Mouse (Mus musculus): ENCODE measurements around the gene 9430097D07Rik. TPM values are rescaled to one million over a fixed set of nuclear protein-coding genes. Genes with fewer than 3 reads are reported as not detected.

9430097D07Rik gene
- polyA plus RNA-seq (2015; fragmentation: Nextera tagmentation; extraction: Ambion mirVana) = 0.08 TPM in 1 of 2 replicates, not detected in the other

GRCm38 (mm10) chr2:32575586-32576160 lies at the start of gene 9430097D07Rik:
9430097D07Rik (minus strand) TSS chr2:32575684.
- peak; percentile 62 for DNase-seq (ENCODE audit: low spot score)
- WGBS = 9% methylated on average over 28 of the region's 28 CpGs

DNA sequence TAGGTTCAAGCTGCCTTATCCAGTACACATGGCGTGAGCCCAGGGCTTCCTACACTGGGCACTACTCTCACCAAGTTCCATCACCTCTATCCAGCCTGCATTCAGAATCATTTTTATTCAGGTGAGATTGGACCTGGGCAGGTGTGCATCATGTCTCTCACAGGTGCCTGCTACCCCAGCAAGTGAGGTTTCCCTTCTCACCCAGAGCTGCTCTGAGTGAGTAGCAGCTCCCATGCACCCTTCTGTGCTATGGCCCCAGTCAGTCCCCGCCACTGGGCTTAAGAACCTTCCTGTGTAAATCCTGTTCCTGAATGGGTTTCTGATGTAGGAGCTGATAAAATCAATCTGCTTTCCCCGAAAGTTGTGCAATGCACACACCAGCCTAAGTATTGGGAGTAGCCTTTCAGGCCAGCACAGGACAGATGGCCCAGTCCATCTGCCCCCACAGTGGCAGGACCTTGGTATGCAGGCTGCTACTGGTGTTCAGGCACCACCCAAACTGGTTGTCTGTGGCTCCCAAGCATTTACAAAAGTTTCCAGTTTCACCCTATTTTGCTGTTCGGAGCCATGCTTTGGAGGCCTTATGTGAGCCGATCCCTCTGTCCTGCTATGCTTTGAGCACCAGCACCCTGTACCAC lies 48.7 kb upstream of the 9430097D07Rik start:
- Histone ChIP-seq H3K4me3 (replicated peaks; ENCODE audit: low read depth, low read length) (no peak overlapping the region), H3K27ac (0 out of 2 replicates have a peak overlapping the region, but pooled peaks have one; percentile 68), H3K4me1 (replicated peaks; ENCODE audit: insufficient read depth, low read length) (peaks cover 48% of the 10 kb centered on the region), H3K4me2 (ENCODE audit: low read length) (no peak overlapping the region), H3K27me3 (ENCODE audit: insufficient read depth, low read length) (no peaks in the 10 kb centered on the region), H3K9me3 (replicated peaks; ENCODE audit: low read length) (no peaks in the 10 kb centered on the region), H3K36me3 (ENCODE audit: insufficient read depth, low read length) (no peaks in the 10 kb centered on the region), H3K9ac (ENCODE audit: low read depth, low read length) (no peak overlapping the region)
- WGBS = 72% methylated on average over 5 of the region's 5 CpGs
- ATAC-seq (replicated peaks; ENCODE audit: low FRiP score, low read depth) (no peak), DNase-seq (ENCODE audit: low spot score) (no peak)
- TF ChIP-seq CTCF (IDR thresholded peaks at IDR 0.05; ENCODE audit: low read depth) = no peak

More at GRCm38 (mm10) chr2:32575586-32576160, at the start of gene 9430097D07Rik:
- no peak for ATAC-seq (replicated peaks; ENCODE audit: low FRiP score, low read depth)
- no peak for TF ChIP-seq CTCF (IDR thresholded peaks at IDR 0.05; ENCODE audit: low read depth)
- Histone ChIP-seq H3K4me1 (replicated peaks; ENCODE audit: insufficient read depth, low read length) (peaks cover 13% of the 10 kb centered on the region), H3K4me2 (ENCODE audit: low read length) (peak within 1 kb of the TSS; percentile 64), H3K27me3 (ENCODE audit: insufficient read depth, low read length) (no peaks in the 10 kb centered on the region), H3K4me3 (replicated peaks; ENCODE audit: low read depth, low read length) (peak within 1 kb of the TSS; percentile 31), H3K36me3 (ENCODE audit: insufficient read depth, low read length) (0 out of 2 replicates have a peak, but pooled peaks cover 5% of the 10 kb centered on the region), H3K9me3 (replicated peaks; ENCODE audit: low read length) (no peaks in the 10 kb centered on the region), H3K27ac (no peak within 1 kb of the TSS), H3K9ac (ENCODE audit: low read depth, low read length) (peak within 1 kb of the TSS; percentile 44; the same call in 1 of the 2 replicates)

DNA sequence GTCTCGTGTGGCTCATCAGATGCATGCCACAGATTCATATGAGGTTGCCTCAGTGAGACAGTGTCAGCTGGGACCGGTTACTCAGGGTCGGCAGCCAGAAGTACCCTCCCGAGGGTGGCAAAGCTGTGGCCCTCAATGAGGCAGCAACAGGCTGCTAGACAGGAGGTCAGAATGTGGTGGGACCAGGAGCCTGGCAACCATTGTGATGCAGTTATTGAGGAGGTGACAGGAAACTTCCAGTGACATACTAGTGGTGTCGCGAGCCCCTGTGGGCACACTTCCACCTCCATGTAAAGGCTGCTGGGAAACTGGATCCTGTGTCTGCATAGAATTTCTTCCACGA lies 46.0 kb upstream of the 9430097D07Rik start, which contains the start of gene Ak1:
Gene Ak1, plus strand, starts transcription at position 242 of the 343 bp plus-strand sequence.
- Histone ChIP-seq H3K27me3 (ENCODE audit: insufficient read depth, low read length) (no peaks in the 10 kb centered on the region), H3K9ac (ENCODE audit: low read depth, low read length) (no peak within 1 kb of the TSS), H3K4me3 (replicated peaks; ENCODE audit: low read depth, low read length) (no peak within 1 kb of the TSS), H3K9me3 (replicated peaks; ENCODE audit: low read length) (no peaks in the 10 kb centered on the region), H3K4me1 (replicated peaks; ENCODE audit: insufficient read depth, low read length) (peaks cover 40% of the 10 kb centered on the region), H3K27ac (peak within 1 kb of the TSS; percentile 78), H3K4me2 (ENCODE audit: low read length) (no peak within 1 kb of the TSS; the same call in 1 of the 2 replicates), H3K36me3 (ENCODE audit: insufficient read depth, low read length) (no peaks in the 10 kb centered on the region)
- WGBS = 13% methylated on average over 7 of the region's 7 CpGs
- ATAC-seq (replicated peaks; ENCODE audit: low FRiP score, low read depth) (no peak), DNase-seq (ENCODE audit: low spot score) (no peak)
- TF ChIP-seq CTCF (IDR thresholded peaks at IDR 0.05; ENCODE audit: low read depth) = no peak

DNA sequence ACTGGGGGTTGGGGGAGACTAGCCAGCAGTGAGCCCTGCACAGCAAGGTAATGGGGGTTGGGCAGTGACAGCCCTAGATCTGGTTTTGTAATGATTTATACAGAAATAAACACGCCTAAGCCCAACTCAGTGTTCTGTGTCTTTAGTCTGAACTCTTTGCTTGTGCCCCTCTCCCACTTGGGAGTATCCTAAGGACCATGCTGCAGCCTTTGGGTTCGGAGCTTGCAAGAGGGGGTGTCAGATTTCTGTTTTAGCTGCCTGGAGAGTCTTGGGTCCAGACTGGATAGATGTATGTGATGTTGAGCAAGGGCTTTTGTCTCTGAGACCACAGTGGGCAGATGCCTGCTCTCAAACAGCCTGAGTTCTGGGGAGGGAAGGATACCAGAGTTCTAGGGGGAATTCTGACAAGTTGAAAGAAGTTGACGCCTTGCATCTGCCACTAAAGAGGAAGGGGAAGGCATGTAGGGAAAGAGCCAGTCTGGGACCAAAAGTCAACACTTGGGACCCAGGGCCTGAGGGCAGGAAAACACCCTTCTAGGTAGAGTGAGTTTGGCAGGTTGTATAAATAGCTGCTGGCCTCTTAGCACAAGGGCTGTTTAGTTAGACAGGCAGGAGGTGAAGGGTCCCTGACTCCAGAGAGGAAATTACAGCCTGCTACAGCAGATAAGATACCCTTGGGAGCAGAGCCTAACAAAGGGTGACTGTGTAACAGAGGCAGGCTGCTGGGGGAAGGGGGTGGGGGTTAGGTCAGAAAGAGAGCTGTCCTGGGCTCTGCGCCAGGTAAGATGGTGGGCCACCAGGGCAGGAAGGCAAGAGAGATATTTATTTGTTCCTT lies 45.4 kb upstream of the 9430097D07Rik start:
- peak overlapping the region; percentile 78 for H3K27ac ChIP-seq
- no peaks in the 10 kb centered on the region for H3K9me3 ChIP-seq (replicated peaks; ENCODE audit: low read length)
- WGBS = 2% methylated on average over 4 of the region's 4 CpGs
- no peaks in the 10 kb centered on the region for H3K36me3 ChIP-seq (ENCODE audit: insufficient read depth, low read length)
- no peaks in the 10 kb centered on the region for H3K27me3 ChIP-seq (ENCODE audit: insufficient read depth, low read length)
- H3K4me2 ChIP-seq (ENCODE audit: low read length) = no peak overlapping the region; the same call in 1 of the 2 replicates
- ATAC-seq (replicated peaks; ENCODE audit: low FRiP score, low read depth) (no peak; the same call in 1 of the 2 replicates), DNase-seq (ENCODE audit: low spot score) (peak; percentile 78)
- H3K9ac ChIP-seq (ENCODE audit: low read depth, low read length) = no peak overlapping the region
- no peak overlapping the region for H3K4me3 ChIP-seq (replicated peaks; ENCODE audit: low read depth, low read length)
- H3K4me1 ChIP-seq (replicated peaks; ENCODE audit: insufficient read depth, low read length) = peaks cover 34% of the 10 kb centered on the region
- no peak for TF ChIP-seq CTCF (IDR thresholded peaks at IDR 0.05; ENCODE audit: low read depth)

DNA sequence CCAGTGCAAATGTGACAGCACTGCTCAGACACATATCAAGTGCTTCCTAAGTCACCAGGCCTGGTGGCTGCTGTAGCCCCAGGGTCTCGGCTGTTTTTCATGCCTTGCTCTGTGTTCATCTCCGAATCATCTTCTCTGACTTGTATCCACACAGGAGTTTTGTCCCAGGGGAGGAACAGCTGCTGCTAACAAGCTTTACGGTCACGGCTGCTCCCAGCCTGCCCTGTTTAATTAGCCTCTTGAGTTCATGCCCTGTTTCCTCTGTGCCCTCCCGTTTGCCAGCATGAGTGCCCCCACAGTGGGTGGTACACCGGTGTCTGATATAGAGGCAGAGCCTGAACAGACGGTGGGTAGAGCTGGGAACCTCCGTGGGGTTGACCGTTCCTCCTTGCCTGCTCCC lies 42.6 kb upstream of the 9430097D07Rik start:
- no peak for TF ChIP-seq CTCF (IDR thresholded peaks at IDR 0.05; ENCODE audit: low read depth)
- peaks cover 19% of the 10 kb centered on the region for H3K4me1 ChIP-seq (replicated peaks; ENCODE audit: insufficient read depth, low read length)
- H3K9ac ChIP-seq (ENCODE audit: low read depth, low read length) = no peak overlapping the region
- H3K36me3 ChIP-seq (ENCODE audit: insufficient read depth, low read length) = 0 out of 2 replicates have a peak, but pooled peaks cover 9% of the 10 kb centered on the region
- WGBS = 48% methylated on average over 9 of the region's 9 CpGs
- ATAC-seq (replicated peaks; ENCODE audit: low FRiP score, low read depth) (no peak), DNase-seq (ENCODE audit: low spot score) (no peak)
- no peaks in the 10 kb centered on the region for H3K27me3 ChIP-seq (ENCODE audit: insufficient read depth, low read length)
- no peak overlapping the region for H3K4me3 ChIP-seq (replicated peaks; ENCODE audit: low read depth, low read length)
- no peak overlapping the region for H3K27ac ChIP-seq
- H3K9me3 ChIP-seq (replicated peaks; ENCODE audit: low read length) = no peaks in the 10 kb centered on the region
- H3K4me2 ChIP-seq (ENCODE audit: low read length) = no peak overlapping the region

DNA sequence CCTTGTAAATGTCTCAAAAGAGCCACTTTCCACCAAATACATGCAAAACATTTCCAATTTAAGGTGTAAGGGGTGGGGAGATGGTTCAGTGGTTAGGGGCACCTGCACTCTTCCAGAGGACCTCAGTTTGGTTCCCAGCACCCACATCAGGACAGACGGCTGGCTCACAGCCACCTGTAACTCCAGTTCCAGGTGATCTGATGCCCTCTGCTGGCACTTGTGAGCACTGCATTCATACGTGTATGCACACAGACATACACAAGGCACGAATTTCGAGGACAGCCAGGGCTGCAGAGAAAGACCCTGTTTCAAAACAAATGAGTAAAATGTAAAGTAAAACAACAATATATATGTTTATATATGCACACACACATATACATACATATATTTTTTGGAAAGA lies 42.1 kb upstream of the 9430097D07Rik start:
- Histone ChIP-seq H3K9me3 (replicated peaks; ENCODE audit: low read length) (no peaks in the 10 kb centered on the region), H3K4me3 (replicated peaks; ENCODE audit: low read depth, low read length) (no peak overlapping the region), H3K27me3 (ENCODE audit: insufficient read depth, low read length) (no peaks in the 10 kb centered on the region), H3K36me3 (ENCODE audit: insufficient read depth, low read length) (0 out of 2 replicates have a peak, but pooled peaks cover 9% of the 10 kb centered on the region), H3K27ac (no peak overlapping the region), H3K4me1 (replicated peaks; ENCODE audit: insufficient read depth, low read length) (peaks cover 19% of the 10 kb centered on the region), H3K9ac (ENCODE audit: low read depth, low read length) (no peak overlapping the region), H3K4me2 (ENCODE audit: low read length) (no peak overlapping the region)
- WGBS = 96% methylated on average over 4 of the region's 4 CpGs
- peak; percentile 37; the same call in 1 of the 2 replicates for TF ChIP-seq CTCF (IDR thresholded peaks at IDR 0.05; ENCODE audit: low read depth)
- DNase-seq (ENCODE audit: low spot score) (no peak), ATAC-seq (replicated peaks; ENCODE audit: low FRiP score, low read depth) (no peak)
